Mouse (Mus musculus): Measurements from ENCODE around the gene Trmt11. TPM values are rescaled to one million over a fixed set of nuclear protein-coding genes. Genes with fewer than 3 reads are reported as not detected.

Trmt11 gene
- polyA plus RNA-seq, 1 experiment from 2014 or later, result 12.8 TPM

DNA sequence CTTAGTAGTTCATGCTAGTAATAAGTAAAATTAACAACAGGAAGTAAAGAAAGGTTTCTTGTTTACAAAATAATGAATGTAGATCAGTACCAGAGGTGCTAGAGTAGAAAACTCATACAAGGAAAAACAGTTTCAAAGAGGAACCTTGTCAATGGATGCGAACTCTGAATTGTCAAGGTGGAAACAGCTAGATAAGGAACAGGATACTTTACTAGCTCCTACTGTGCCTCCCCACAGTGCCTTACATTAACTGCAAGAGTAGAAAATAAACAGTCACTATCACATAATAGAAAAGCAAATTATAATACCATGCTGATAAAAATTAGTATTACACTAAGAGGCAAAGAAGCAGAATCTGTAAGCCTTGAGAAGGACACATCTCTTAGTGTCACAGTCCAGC, 14.9 kb downstream of the Trmt11 start:
- no peak for TF ChIP-seq CTCF (IDR thresholded peaks at IDR 0.05; ENCODE audit: low read depth)
- 85% methylated on average over 1 of the region's 1 CpGs for WGBS
- no peak overlapping the region for H3K4me3 ChIP-seq (ENCODE audit: low read depth, low read length)
- no peaks in the 10 kb centered on the region for H3K4me1 ChIP-seq (replicated peaks; ENCODE audit: control insufficient read depth, insufficient read depth, low read length)
- H3K36me3 ChIP-seq (ENCODE audit: control insufficient read depth, insufficient read depth), result peaks cover 40% of the 10 kb centered on the region
- H3K27me3 ChIP-seq (replicated peaks; ENCODE audit: control insufficient read depth, insufficient read depth, low read length), result no peaks in the 10 kb centered on the region
- no peak for ATAC-seq
- H3K9ac ChIP-seq (ENCODE audit: low read depth, low read length), result no peak overlapping the region
- no peaks in the 10 kb centered on the region for H3K9me3 ChIP-seq (ENCODE audit: control insufficient read depth)
- no peak overlapping the region for H3K27ac ChIP-seq (ENCODE audit: low read depth, low read length)
- no peak overlapping the region for H3K4me2 ChIP-seq (replicated peaks; ENCODE audit: low read depth)

DNA sequence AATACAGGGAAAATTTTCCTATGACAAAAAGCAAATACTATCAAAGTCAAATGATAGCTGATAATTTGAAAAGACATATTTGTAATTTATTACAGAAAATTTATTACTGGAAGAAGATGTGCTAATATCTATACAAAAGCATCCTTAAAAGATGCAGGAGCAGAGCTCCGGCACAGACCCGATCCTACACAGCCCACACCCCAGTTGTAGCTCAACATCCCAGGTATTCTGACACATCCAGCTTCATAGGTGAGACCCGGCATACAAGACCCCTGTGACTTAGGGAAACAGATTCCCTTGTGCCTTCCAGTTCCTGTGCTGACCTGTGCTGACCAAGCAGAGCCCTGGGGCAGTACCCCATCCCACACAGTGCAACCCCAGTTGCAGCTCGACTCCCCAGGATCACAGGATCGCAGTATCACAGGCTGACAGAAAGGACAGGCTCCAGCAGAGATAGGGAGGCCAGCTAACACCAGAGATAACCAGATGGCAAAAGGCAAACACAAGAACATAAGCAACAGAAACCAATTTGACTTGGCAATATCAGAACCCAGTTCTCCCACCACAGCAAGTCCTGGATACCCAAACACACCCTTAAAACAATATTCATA, 22.8 kb downstream of the Trmt11 start:
- no peak for TF ChIP-seq CTCF (IDR thresholded peaks at IDR 0.05; ENCODE audit: low read depth)
- H3K27ac ChIP-seq (ENCODE audit: low read depth, low read length), result no peak overlapping the region
- no peaks in the 10 kb centered on the region for H3K27me3 ChIP-seq (replicated peaks; ENCODE audit: control insufficient read depth, insufficient read depth, low read length)
- no peaks in the 10 kb centered on the region for H3K4me1 ChIP-seq (replicated peaks; ENCODE audit: control insufficient read depth, insufficient read depth, low read length)
- H3K36me3 ChIP-seq (ENCODE audit: control insufficient read depth, insufficient read depth), result peaks cover 12% of the 10 kb centered on the region
- H3K4me3 ChIP-seq (ENCODE audit: low read depth, low read length), result no peak overlapping the region
- H3K9ac ChIP-seq (ENCODE audit: low read depth, low read length), result no peak overlapping the region
- 96% methylated on average over 5 of the region's 5 CpGs for WGBS
- no peak for ATAC-seq
- H3K9me3 ChIP-seq (ENCODE audit: control insufficient read depth), result no peaks in the 10 kb centered on the region
- H3K4me2 ChIP-seq (replicated peaks; ENCODE audit: low read depth), result no peak overlapping the region

DNA sequence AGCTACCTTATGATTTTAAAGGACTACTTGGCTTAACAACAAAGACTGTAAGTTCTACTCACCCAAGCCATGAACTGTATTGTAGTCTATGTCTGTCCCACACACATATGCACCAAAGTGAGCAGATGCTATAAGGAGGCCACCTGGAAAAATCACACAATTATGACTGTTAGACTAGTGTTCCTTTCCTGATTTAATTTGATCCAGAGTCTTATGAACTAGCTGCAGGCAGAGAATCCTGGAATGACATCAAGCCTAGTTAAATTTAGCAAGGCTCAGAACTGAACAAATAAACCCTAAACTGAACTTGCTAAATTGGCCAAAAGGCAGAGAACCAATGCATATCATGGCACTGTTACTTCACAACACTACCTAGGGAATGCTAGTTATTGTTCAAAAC, 34.2 kb downstream of the Trmt11 start:
- no peak overlapping the region for H3K9ac ChIP-seq (ENCODE audit: low read depth, low read length)
- no peak overlapping the region for H3K4me2 ChIP-seq (replicated peaks; ENCODE audit: low read depth)
- H3K36me3 ChIP-seq (ENCODE audit: control insufficient read depth, insufficient read depth), result peaks cover 13% of the 10 kb centered on the region
- no peaks in the 10 kb centered on the region for H3K9me3 ChIP-seq (ENCODE audit: control insufficient read depth)
- no peaks in the 10 kb centered on the region for H3K4me1 ChIP-seq (replicated peaks; ENCODE audit: control insufficient read depth, insufficient read depth, low read length)
- H3K27ac ChIP-seq (ENCODE audit: low read depth, low read length), result no peak overlapping the region
- ATAC-seq, result no peak
- no peaks in the 10 kb centered on the region for H3K27me3 ChIP-seq (replicated peaks; ENCODE audit: control insufficient read depth, insufficient read depth, low read length)
- no peak for TF ChIP-seq CTCF (IDR thresholded peaks at IDR 0.05; ENCODE audit: low read depth)
- H3K4me3 ChIP-seq (ENCODE audit: low read depth, low read length), result no peak overlapping the region

DNA sequence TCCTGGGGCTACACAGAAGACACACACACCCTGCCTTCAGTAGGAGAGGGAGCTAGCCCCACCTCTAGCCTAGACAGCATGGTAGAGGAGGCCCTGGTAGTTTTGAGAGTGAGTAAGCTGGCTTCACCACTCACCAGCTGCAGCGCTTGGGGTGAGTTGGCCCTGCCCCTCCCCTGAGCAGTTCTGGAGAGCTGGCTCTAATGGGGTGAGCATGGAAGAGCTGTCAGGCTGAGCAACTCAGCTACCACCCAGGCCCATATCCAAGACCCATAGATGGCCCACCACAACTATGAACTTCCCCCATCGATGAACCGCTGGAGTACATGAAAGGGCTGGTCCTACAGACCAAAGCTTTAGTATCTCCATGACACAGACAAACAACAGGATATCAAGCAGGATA, 35.9 kb downstream of the Trmt11 start:
- 99% methylated on average over 3 of the region's 3 CpGs for WGBS

DNA sequence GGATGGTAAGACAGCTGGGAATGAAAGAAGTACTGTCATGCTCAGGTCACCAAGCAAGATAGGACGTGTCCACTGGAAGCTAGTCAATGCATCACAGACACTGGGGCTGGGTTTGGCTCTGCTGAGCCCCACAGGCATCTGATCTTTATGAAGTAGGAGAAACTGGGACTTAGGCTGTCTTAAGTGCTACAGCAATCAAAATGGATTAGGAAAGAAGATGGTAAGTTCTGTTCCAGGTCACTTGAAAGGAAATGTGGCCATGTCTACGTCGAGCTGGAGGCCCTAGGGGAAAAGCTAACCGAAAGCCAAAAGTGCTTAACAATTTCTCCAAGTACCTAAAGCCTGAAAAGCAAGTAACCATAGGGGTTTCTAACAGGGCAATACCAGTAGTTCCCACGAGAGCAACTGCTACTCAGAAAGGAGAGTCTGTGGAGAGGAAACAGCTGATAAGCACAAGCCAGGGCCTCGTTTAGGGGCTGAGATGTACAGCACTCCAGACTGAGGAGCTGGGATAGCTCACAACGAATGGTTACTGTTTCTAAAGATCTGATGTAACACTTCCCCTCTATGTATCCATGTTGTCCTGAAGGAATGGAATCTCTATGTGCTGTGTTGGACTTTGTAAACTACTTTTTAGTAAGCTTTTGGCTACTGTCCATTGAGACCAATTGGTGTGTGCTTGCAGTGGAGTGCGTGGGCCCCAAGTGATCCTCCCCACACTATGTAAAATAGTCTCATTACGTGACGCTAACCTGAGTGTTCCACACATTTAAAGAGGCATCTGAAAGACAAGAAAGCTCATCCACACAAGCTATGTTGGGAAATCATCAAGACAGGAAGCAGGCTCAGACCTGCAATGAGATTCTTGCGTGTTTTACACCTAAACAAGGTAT, 44.6 kb downstream of the Trmt11 start:
- Histone ChIP-seq H3K27me3 (replicated peaks; ENCODE audit: control insufficient read depth, insufficient read depth, low read length) (no peaks in the 10 kb centered on the region), H3K27ac (ENCODE audit: low read depth, low read length) (no peak overlapping the region), H3K4me3 (ENCODE audit: low read depth, low read length) (no peak overlapping the region), H3K9me3 (ENCODE audit: control insufficient read depth) (no peaks in the 10 kb centered on the region), H3K36me3 (ENCODE audit: control insufficient read depth, insufficient read depth) (peaks cover 34% of the 10 kb centered on the region), H3K9ac (ENCODE audit: low read depth, low read length) (no peak overlapping the region), H3K4me1 (replicated peaks; ENCODE audit: control insufficient read depth, insufficient read depth, low read length) (no peaks in the 10 kb centered on the region), H3K4me2 (replicated peaks; ENCODE audit: low read depth) (no peak overlapping the region)
- WGBS, result 93% methylated on average over 11 of the region's 11 CpGs
- no peak for ATAC-seq
- TF ChIP-seq CTCF (IDR thresholded peaks at IDR 0.05; ENCODE audit: low read depth), result no peak

More for the DNA sequence above, 35.9 kb downstream of the Trmt11 start:
- Histone ChIP-seq H3K27ac (ENCODE audit: low read depth, low read length) (no peak overlapping the region), H3K36me3 (ENCODE audit: control insufficient read depth, insufficient read depth) (peaks cover 18% of the 10 kb centered on the region), H3K4me2 (replicated peaks; ENCODE audit: low read depth) (no peak overlapping the region), H3K27me3 (replicated peaks; ENCODE audit: control insufficient read depth, insufficient read depth, low read length) (no peaks in the 10 kb centered on the region), H3K4me1 (replicated peaks; ENCODE audit: control insufficient read depth, insufficient read depth, low read length) (no peaks in the 10 kb centered on the region), H3K4me3 (ENCODE audit: low read depth, low read length) (no peak overlapping the region), H3K9ac (ENCODE audit: low read depth, low read length) (no peak overlapping the region), H3K9me3 (ENCODE audit: control insufficient read depth) (no peaks in the 10 kb centered on the region)
- no peak for TF ChIP-seq CTCF (IDR thresholded peaks at IDR 0.05; ENCODE audit: low read depth)
- ATAC-seq, result no peak

DNA sequence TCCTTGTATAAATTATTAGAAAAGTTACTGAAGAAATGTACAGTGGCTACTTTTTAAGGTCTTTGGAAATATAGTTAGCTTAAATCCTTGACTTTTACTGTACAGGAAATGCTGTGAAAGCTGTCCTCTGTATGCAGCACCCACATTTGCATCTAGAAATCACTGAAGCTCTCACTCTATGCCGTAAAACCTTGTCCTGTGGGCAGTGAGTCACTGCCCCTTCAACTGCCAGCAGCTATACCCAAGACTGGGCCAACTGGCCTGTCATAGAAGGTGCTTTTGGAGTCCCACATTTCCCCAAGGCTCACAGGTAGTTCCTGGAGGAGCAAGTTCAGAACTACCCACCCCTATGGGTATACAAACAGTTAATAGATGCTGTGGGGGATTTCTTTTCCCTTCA, 48.2 kb downstream of the Trmt11 start:
- no peaks in the 10 kb centered on the region for H3K9me3 ChIP-seq (ENCODE audit: control insufficient read depth)
- 93% methylated on average over 1 of the region's 1 CpGs for WGBS
- H3K4me1 ChIP-seq (replicated peaks; ENCODE audit: control insufficient read depth, insufficient read depth, low read length), result no peaks in the 10 kb centered on the region
- H3K36me3 ChIP-seq (ENCODE audit: control insufficient read depth, insufficient read depth), result peaks cover 27% of the 10 kb centered on the region
- ATAC-seq, result no peak
- no peak overlapping the region for H3K9ac ChIP-seq (ENCODE audit: low read depth, low read length)
- H3K4me2 ChIP-seq (replicated peaks; ENCODE audit: low read depth), result no peak overlapping the region
- no peak overlapping the region for H3K4me3 ChIP-seq (ENCODE audit: low read depth, low read length)
- no peak for TF ChIP-seq CTCF (IDR thresholded peaks at IDR 0.05; ENCODE audit: low read depth)
- no peaks in the 10 kb centered on the region for H3K27me3 ChIP-seq (replicated peaks; ENCODE audit: control insufficient read depth, insufficient read depth, low read length)
- no peak overlapping the region for H3K27ac ChIP-seq (ENCODE audit: low read depth, low read length)
